Mouse (Mus musculus): ENCODE data around the gene Hyal3. TPM values are rescaled to one million over a fixed set of nuclear protein-coding genes. Genes with fewer than 3 reads are reported as not detected.
A peak's percentile ranks its signal among the peaks of the same experiment; 100 is the strongest.

Hyal3 gene
- polyA plus RNA-seq, 1 experiment from 2014 or later = 1.3 TPM

DNA sequence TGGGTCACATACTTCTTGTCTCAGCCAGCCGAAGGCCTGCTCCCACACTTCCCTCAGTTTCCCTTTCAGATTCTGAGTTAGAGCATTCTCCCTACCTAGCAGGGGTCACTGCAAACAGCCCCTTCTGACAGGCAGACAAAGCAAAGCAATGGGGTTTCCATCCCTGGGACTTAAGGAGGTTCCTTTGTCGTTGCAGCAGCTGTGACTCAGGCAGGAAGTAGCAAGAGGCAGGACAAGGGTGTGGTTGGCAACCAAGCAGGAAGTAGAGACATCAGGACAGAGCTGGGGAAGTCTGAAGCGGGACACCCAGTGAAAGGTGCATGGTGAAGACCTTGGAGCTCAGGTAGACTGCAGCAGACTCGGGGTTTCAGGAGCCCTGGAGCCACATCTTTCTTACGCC, 43.9 kb downstream of the Hyal3 start:
- Histone ChIP-seq H3K36me3 (ENCODE audit: insufficient read depth, low read length) (peaks cover 14% of the 10 kb centered on the region), H3K4me1 (replicated peaks; ENCODE audit: insufficient read depth, low read length) (peaks cover 41% of the 10 kb centered on the region)
- WGBS = 62% methylated on average over 5 of the region's 5 CpGs

GRCm38 (mm10) chr9:107624951-107625350, 44.3 kb downstream of the Hyal3 start:
- 70% methylated on average over 3 of the region's 3 CpGs for WGBS
- no peak overlapping the region for H3K4me2 ChIP-seq (ENCODE audit: low read length)
- DNase-seq (ENCODE audit: low spot score) (no peak), ATAC-seq (replicated peaks; ENCODE audit: low FRiP score, low read depth) (no peak)
- no peak overlapping the region for H3K4me3 ChIP-seq (replicated peaks; ENCODE audit: low read depth, low read length)
- peaks cover 10% of the 10 kb centered on the region for H3K36me3 ChIP-seq (ENCODE audit: insufficient read depth, low read length)
- no peaks in the 10 kb centered on the region for H3K27me3 ChIP-seq (ENCODE audit: insufficient read depth, low read length)
- H3K27ac ChIP-seq = peak overlapping the region; percentile 67
- H3K4me1 ChIP-seq (replicated peaks; ENCODE audit: insufficient read depth, low read length) = peaks cover 41% of the 10 kb centered on the region
- peak overlapping the region; percentile 14; the same call in 1 of the 2 replicates for H3K9ac ChIP-seq (ENCODE audit: low read depth, low read length)
- TF ChIP-seq CTCF (IDR thresholded peaks at IDR 0.05; ENCODE audit: low read depth) = no peak
- no peaks in the 10 kb centered on the region for H3K9me3 ChIP-seq (replicated peaks; ENCODE audit: low read length)

More for the DNA sequence above, 43.9 kb downstream of the Hyal3 start:
- ATAC-seq (replicated peaks; ENCODE audit: low FRiP score, low read depth) (no peak), DNase-seq (ENCODE audit: low spot score) (peak; percentile 63)
- no peak overlapping the region for H3K4me3 ChIP-seq (replicated peaks; ENCODE audit: low read depth, low read length)
- H3K27ac ChIP-seq = peak overlapping the region; percentile 77
- no peaks in the 10 kb centered on the region for H3K27me3 ChIP-seq (ENCODE audit: insufficient read depth, low read length)
- H3K4me2 ChIP-seq (ENCODE audit: low read length) = no peak overlapping the region
- peak overlapping the region; percentile 14; the same call in 1 of the 2 replicates for H3K9ac ChIP-seq (ENCODE audit: low read depth, low read length)
- no peak for TF ChIP-seq CTCF (IDR thresholded peaks at IDR 0.05; ENCODE audit: low read depth)
- H3K9me3 ChIP-seq (replicated peaks; ENCODE audit: low read length) = no peaks in the 10 kb centered on the region

- H3K4me1 ChIP-seq (replicated peaks; ENCODE audit: insufficient read depth, low read length) = peaks cover 46% of the 10 kb centered on the region
Measured at GRCm38 (mm10) chr9:107625351-107626128, 44.9 kb downstream of the Hyal3 start.

GRCm38 (mm10) chr9:107626158-107626843, 45.7 kb downstream of the Hyal3 start:
- Histone ChIP-seq H3K4me2 (ENCODE audit: low read length) (peak overlapping the region; percentile 40), H3K9ac (ENCODE audit: low read depth, low read length) (peak overlapping the region; percentile 20; the same call in 1 of the 2 replicates), H3K4me3 (replicated peaks; ENCODE audit: low read depth, low read length) (no peak overlapping the region), H3K27me3 (ENCODE audit: insufficient read depth, low read length) (no peaks in the 10 kb centered on the region), H3K9me3 (replicated peaks; ENCODE audit: low read length) (no peaks in the 10 kb centered on the region), H3K27ac (peak overlapping the region; percentile 70), H3K4me1 (replicated peaks; ENCODE audit: insufficient read depth, low read length) (peaks cover 49% of the 10 kb centered on the region), H3K36me3 (ENCODE audit: insufficient read depth, low read length) (0 out of 2 replicates have a peak, but pooled peaks cover 4% of the 10 kb centered on the region)
- WGBS = 33% methylated on average over 15 of the region's 15 CpGs
- no peak for TF ChIP-seq CTCF (IDR thresholded peaks at IDR 0.05; ENCODE audit: low read depth)
- ATAC-seq (replicated peaks; ENCODE audit: low FRiP score, low read depth) (peak; percentile 14; the same call in 1 of the 2 replicates), DNase-seq (ENCODE audit: low spot score) (no peak)

More at GRCm38 (mm10) chr9:107625351-107626128, 44.9 kb downstream of the Hyal3 start:
- H3K27ac ChIP-seq = peak overlapping the region; percentile 67; the same call in 1 of the 2 replicates
- H3K4me2 ChIP-seq (ENCODE audit: low read length) = no peak overlapping the region
- H3K9me3 ChIP-seq (replicated peaks; ENCODE audit: low read length) = no peaks in the 10 kb centered on the region
- H3K4me3 ChIP-seq (replicated peaks; ENCODE audit: low read depth, low read length) = no peak overlapping the region
- H3K9ac ChIP-seq (ENCODE audit: low read depth, low read length) = no peak overlapping the region
- ATAC-seq (replicated peaks; ENCODE audit: low FRiP score, low read depth) = no peak
- WGBS = 90% methylated on average over 12 of the region's 12 CpGs
- peak; percentile 48; the same call in 1 of the 2 replicates for TF ChIP-seq CTCF (IDR thresholded peaks at IDR 0.05; ENCODE audit: low read depth)
- 0 out of 2 replicates have a peak, but pooled peaks cover 4% of the 10 kb centered on the region for H3K36me3 ChIP-seq (ENCODE audit: insufficient read depth, low read length)
- H3K27me3 ChIP-seq (ENCODE audit: insufficient read depth, low read length) = no peaks in the 10 kb centered on the region
- DNase-seq (ENCODE audit: low spot score) = no peak

DNA sequence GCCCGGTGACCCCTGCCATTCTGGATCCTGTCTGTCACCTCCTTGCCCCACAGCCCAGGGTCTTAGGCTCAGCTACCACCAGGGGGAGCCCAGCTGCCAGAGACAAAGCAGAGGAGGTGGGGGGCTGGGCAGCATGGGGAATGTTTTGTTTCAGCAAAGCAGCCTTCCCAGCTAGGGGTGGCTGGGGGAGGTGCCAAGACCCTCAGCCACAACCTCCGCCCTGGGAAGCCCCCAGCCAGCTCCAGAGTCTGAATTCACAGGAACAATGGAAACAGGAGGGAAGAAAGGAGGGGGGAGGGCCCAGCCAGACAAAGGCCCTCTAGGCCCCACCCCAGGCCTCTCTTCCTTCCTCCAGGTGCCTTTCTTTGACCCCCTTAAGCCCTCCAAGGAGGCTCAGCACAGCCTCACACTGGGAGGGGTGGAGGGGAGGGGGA, 46.2 kb downstream of the Hyal3 start:
- peak; percentile 96 for TF ChIP-seq CTCF (IDR thresholded peaks at IDR 0.05; ENCODE audit: low read depth)
- Histone ChIP-seq H3K27ac (peak overlapping the region; percentile 92), H3K9me3 (replicated peaks; ENCODE audit: low read length) (no peaks in the 10 kb centered on the region), H3K4me2 (ENCODE audit: low read length) (peak overlapping the region; percentile 40), H3K27me3 (ENCODE audit: insufficient read depth, low read length) (no peaks in the 10 kb centered on the region), H3K36me3 (ENCODE audit: insufficient read depth, low read length) (0 out of 2 replicates have a peak, but pooled peaks cover 4% of the 10 kb centered on the region), H3K9ac (ENCODE audit: low read depth, low read length) (peak overlapping the region; percentile 41), H3K4me3 (replicated peaks; ENCODE audit: low read depth, low read length) (no peak overlapping the region), H3K4me1 (replicated peaks; ENCODE audit: insufficient read depth, low read length) (peaks cover 53% of the 10 kb centered on the region)
- ATAC-seq (replicated peaks; ENCODE audit: low FRiP score, low read depth) (peak; percentile 64), DNase-seq (ENCODE audit: low spot score) (peak; percentile 94)
- WGBS = 6% methylated on average over 2 of the region's 2 CpGs

Measured in kidney, postnatal 0 days (tissue).